Comparison of ENCODE assay signal across 9 mouse cellular contexts in genomic region chrX:60547444-60548304, GRCm38 (mm10). TPM values are rescaled to one million over a fixed set of nuclear protein-coding genes. Genes with fewer than 3 reads are reported as not detected.
A peak's percentile ranks its signal among the peaks of the same experiment; 100 is the strongest.
DNase-seq lines count a peak whose midpoint lies in the region; ATAC-seq and TF ChIP-seq lines count a peak whose summit lies in the region.
"Had no signal": no experiment of that assay in that cellular context is flagged by ENCODE, and none has a peak within 500 bp of the region (broad histone marks: within the 10 kb centered on the region; RNA-seq: fewer than 3 reads in every experiment).

No protein-coding gene starts in this region.

- H3K27me3 ChIP-seq in spleen, adult 2 months (ENCODE audit: control insufficient read depth, insufficient read depth, low read length), result no peaks in the 10 kb centered on the region; the same call in 1 of the 2 replicates
- peaks cover 9% of the 10 kb centered on the region for H3K27me3 ChIP-seq in embryonic facial prominence, embryonic 14.5 days (replicated peaks; ENCODE audit: control insufficient read depth, insufficient read depth, low read length)
- peaks cover 19% of the 10 kb centered on the region for H3K27me3 ChIP-seq in heart, embryonic 12.5 days (replicated peaks)
- peaks cover 4% of the 10 kb centered on the region; the same call in 1 of the 2 replicates for H3K27me3 ChIP-seq in limb, embryonic 15.5 days
- H3K27me3 ChIP-seq in midbrain, embryonic 16.5 days (ENCODE audit: control insufficient read depth, insufficient read depth, low read depth, low read length), result no peaks in the 10 kb centered on the region
- H3K27me3 ChIP-seq: CH12.LX had no signal

- TF ChIP-seq POLR2A in spleen, adult 2 months (IDR thresholded peaks at IDR 0.05; ENCODE audit: low read depth, low read length), result no peak

- no peaks in the 10 kb centered on the region for H3K36me3 ChIP-seq in spleen, adult 2 months (ENCODE audit: control insufficient read depth, insufficient read depth, low read length)
- no peaks in the 10 kb centered on the region for H3K36me3 ChIP-seq in embryonic facial prominence, embryonic 14.5 days (ENCODE audit: control insufficient read depth, insufficient read depth, low read length)
- H3K36me3 ChIP-seq in heart, embryonic 12.5 days, result no peaks in the 10 kb centered on the region
- no peaks in the 10 kb centered on the region for H3K36me3 ChIP-seq in limb, embryonic 15.5 days
- H3K36me3 ChIP-seq in midbrain, embryonic 16.5 days (ENCODE audit: control insufficient read depth, insufficient read depth, low read length), result no peaks in the 10 kb centered on the region

- DNase-seq in spleen, adult 2 months (ENCODE audit: low read depth in 1 of 2, low spot score in 2 of 2), result no peak
- no peak for DNase-seq in spleen, adult 12 weeks (ENCODE audit: low spot score)
- DNase-seq in embryonic facial prominence, embryonic 14.5 days (ENCODE audit: low spot score), result peak; percentile 54
- peak; percentile 19 for DNase-seq in kidney, adult 9 months
- DNase-seq in testis, postnatal 10 days (ENCODE audit: low spot score), result peak; percentile 60

- no peak overlapping the region for H3K27ac ChIP-seq in spleen, adult 2 months (ENCODE audit: insufficient read depth, low read length)
- peak overlapping the region; percentile 55; the same call in 1 of the 2 replicates for H3K27ac ChIP-seq in embryonic facial prominence, embryonic 14.5 days (replicated peaks; ENCODE audit: low read depth, low read length)
- no peak overlapping the region for H3K27ac ChIP-seq in heart, embryonic 12.5 days (ENCODE audit: poor library complexity, severe bottlenecking)
- H3K27ac ChIP-seq in limb, embryonic 15.5 days, result no peak overlapping the region; the same call in 1 of the 2 replicates
- H3K27ac ChIP-seq in midbrain, embryonic 16.5 days (ENCODE audit: low read length), result peak overlapping the region; percentile 79

- no peaks in the 10 kb centered on the region for H3K4me1 ChIP-seq in spleen, adult 2 months (ENCODE audit: control insufficient read depth, insufficient read depth, insufficient read length)
- H3K4me1 ChIP-seq in embryonic facial prominence, embryonic 14.5 days (ENCODE audit: control insufficient read depth, insufficient read depth, low read length), result no peaks in the 10 kb centered on the region
- H3K4me1 ChIP-seq in heart, embryonic 12.5 days (replicated peaks), result no peaks in the 10 kb centered on the region
- no peaks in the 10 kb centered on the region for H3K4me1 ChIP-seq in limb, embryonic 15.5 days
- no peaks in the 10 kb centered on the region for H3K4me1 ChIP-seq in midbrain, embryonic 16.5 days (ENCODE audit: control insufficient read depth, insufficient read depth, low read length)

- 59% methylated on average over 85 of the region's 113 CpGs for WGBS in spleen, adult 2 months
- 21% methylated on average over 22 of the region's 113 CpGs for WGBS in embryonic facial prominence, embryonic 14.5 days
- 28% methylated on average over 75 of the region's 113 CpGs for WGBS in heart, embryonic 12.5 days
- WGBS in limb, embryonic 15.5 days, result 31% methylated on average over 40 of the region's 113 CpGs
- 17% methylated on average over 11 of the region's 113 CpGs for WGBS in midbrain, embryonic 16.5 days

- H3K4me3 ChIP-seq in spleen, adult 2 months (ENCODE audit: extremely low read depth, insufficient read depth, insufficient read length), result peak overlapping the region; percentile 27; the same call in 1 of the 2 replicates
- peak overlapping the region; percentile 54 for H3K4me3 ChIP-seq in embryonic facial prominence, embryonic 14.5 days (ENCODE audit: low read depth, low read length)
- peak overlapping the region; percentile 68 for H3K4me3 ChIP-seq in heart, embryonic 12.5 days
- peak overlapping the region; percentile 53 for H3K4me3 ChIP-seq in limb, embryonic 15.5 days
- peak overlapping the region; percentile 59 for H3K4me3 ChIP-seq in midbrain, embryonic 16.5 days (ENCODE audit: low read depth, low read length)

- no peaks in the 10 kb centered on the region for H3K9me3 ChIP-seq in embryonic facial prominence, embryonic 14.5 days (ENCODE audit: control insufficient read depth, low read length)
- 0 out of 2 replicates have a peak, but pooled peaks cover 4% of the 10 kb centered on the region for H3K9me3 ChIP-seq in heart, embryonic 12.5 days (replicated peaks)
- no peaks in the 10 kb centered on the region for H3K9me3 ChIP-seq in limb, embryonic 15.5 days
- H3K9me3 ChIP-seq in midbrain, embryonic 16.5 days (replicated peaks; ENCODE audit: control insufficient read depth, low read length, poor library complexity, severe bottlenecking), result no peaks in the 10 kb centered on the region; the same call in 1 of the 2 replicates

- peak overlapping the region; percentile 67 for H3K9ac ChIP-seq in embryonic facial prominence, embryonic 14.5 days (ENCODE audit: low read depth, low read length)
- H3K9ac ChIP-seq in heart, embryonic 12.5 days, result peak overlapping the region; percentile 67
- H3K9ac ChIP-seq in limb, embryonic 15.5 days, result 0 out of 2 replicates have a peak overlapping the region, but pooled peaks have one; percentile 28
- peak overlapping the region; percentile 78 for H3K9ac ChIP-seq in midbrain, embryonic 16.5 days (ENCODE audit: low read depth, low read length)

- TF ChIP-seq CTCF in spleen, adult 2 months (IDR thresholded peaks at IDR 0.05; ENCODE audit: extremely low read depth, insufficient read depth, insufficient read length, insufficient replicate concordance), result no peak

- ATAC-seq in embryonic facial prominence, embryonic 14.5 days (ENCODE audit: low read depth), result peak; percentile 89
- peak; percentile 71 for ATAC-seq in heart, embryonic 12.5 days (ENCODE audit: insufficient number of reproducible peaks, low FRiP score)
- ATAC-seq in limb, embryonic 15.5 days (ENCODE audit: insufficient number of reproducible peaks, low FRiP score, low TSS enrichment, low read depth), result peak; percentile 79
- peak; percentile 90 for ATAC-seq in midbrain, embryonic 16.5 days

- H3K4me2 ChIP-seq in embryonic facial prominence, embryonic 14.5 days (ENCODE audit: low read depth, low read length), result peak overlapping the region; percentile 49
- H3K4me2 ChIP-seq in heart, embryonic 12.5 days, result peak overlapping the region; percentile 73
- H3K4me2 ChIP-seq in limb, embryonic 15.5 days, result peak overlapping the region; percentile 52
- H3K4me2 ChIP-seq in midbrain, embryonic 16.5 days (ENCODE audit: low read length), result peak overlapping the region; percentile 49

RNA-seq across cellular contexts. Expression of gene Gm7073, which starts 8.6 kb away (rescaled TPM):
- not detected in 2 replicates for polyA plus RNA-seq in spleen, adult 2 months (2012; rRNA removed)
- polyA plus RNA-seq in embryonic facial prominence, embryonic 14.5 days (2014; fragmentation: Nextera tagmentation; extraction: Ambion mirVana), result not detected in 2 replicates
- polyA plus RNA-seq in heart, embryonic 12.5 days (2016; fragmentation: Nextera tagmentation; extraction: Ambion mirVana), result not detected in 2 replicates
- not detected in 2 replicates for polyA plus RNA-seq in limb, embryonic 15.5 days (2015; fragmentation: Nextera tagmentation; extraction: Ambion mirVana)
- not detected in 2 replicates for polyA plus RNA-seq in midbrain, embryonic 16.5 days (2015; fragmentation: Nextera tagmentation; extraction: Ambion mirVana)

RNA-seq across cellular contexts. Expression of gene Atp11c, which starts 44.8 kb away (rescaled TPM):
- 3.2 and 3.5 TPM in 2 replicates for polyA plus RNA-seq in spleen, adult 2 months (2012; rRNA removed)
- polyA plus RNA-seq in embryonic facial prominence, embryonic 14.5 days (2014; fragmentation: Nextera tagmentation; extraction: Ambion mirVana), result 9.9 and 10.6 TPM in 2 replicates
- polyA plus RNA-seq in heart, embryonic 12.5 days (2016; fragmentation: Nextera tagmentation; extraction: Ambion mirVana), result 5.9 and 6.3 TPM in 2 replicates
- 5.7 and 6.4 TPM in 2 replicates for polyA plus RNA-seq in limb, embryonic 15.5 days (2015; fragmentation: Nextera tagmentation; extraction: Ambion mirVana)
- 8.9 and 11.4 TPM in 2 replicates for polyA plus RNA-seq in midbrain, embryonic 16.5 days (2015; fragmentation: Nextera tagmentation; extraction: Ambion mirVana)

Comparison
In these comparisons a context has a peak if more than half of its experiments do, and no peak if none do; other contexts are left out.
1. DNase-seq: peak in embryonic facial prominence, embryonic 14.5 days (single experiment), kidney, adult 9 months (single experiment) and testis, postnatal 10 days (single experiment); none in spleen, adult 2 months (0 of 2) and spleen, adult 12 weeks (single experiment).
2. H3K27ac ChIP-seq: peak in embryonic facial prominence, embryonic 14.5 days (single experiment) and midbrain, embryonic 16.5 days (single experiment); none in spleen, adult 2 months (single experiment), heart, embryonic 12.5 days (single experiment) and limb, embryonic 15.5 days (single experiment).
3. H3K9ac ChIP-seq: peak in every context shown above with its lines; median percentile 78 in midbrain, embryonic 16.5 days; 67 in embryonic facial prominence, embryonic 14.5 days; 67 in heart, embryonic 12.5 days; 28 in limb, embryonic 15.5 days.
4. Peak in every context shown above with its lines, with median percentiles within 50 percentile points of each other: H3K4me3 ChIP-seq, ATAC-seq and H3K4me2 ChIP-seq.